Mouse (Mus musculus) thymus, adult 2 months (tissue): ENCODE measurements around the gene Igfbp1. TPM values are rescaled to one million over a fixed set of nuclear protein-coding genes. Genes with fewer than 3 reads are reported as not detected.

Source experiments
- DNase-seq: peaks from one replicate; pipeline ENCODE4 v3.0.0; 2021
- H3K27ac ChIP-seq: fragments of 200-500 bp; 2 replicates; pipeline ENCODE4 v1.5.1; 2012; ENCODE audit warnings: low read length, control low read depth; ENCODE audit not compliant: control insufficient read depth, insufficient read depth
- H3K27me3 ChIP-seq: fragments of 200-500 bp; 2 replicates; pipeline ENCODE4 v1.6.1; 2012; ENCODE audit warnings: mild to moderate bottlenecking, low read length, moderate library complexity, mixed read lengths; ENCODE audit not compliant: control insufficient read depth, insufficient read depth
- H3K36me3 ChIP-seq: fragments of 200-500 bp; 2 replicates; pipeline ENCODE4 v1.6.1; 2012; ENCODE audit warnings: mild to moderate bottlenecking, low read length, moderate library complexity; ENCODE audit not compliant: control insufficient read depth, insufficient read depth
- H3K4me1 ChIP-seq: fragments of 200-500 bp; replicated peaks from 2 replicates; pipeline ENCODE4 v1.6.1; 2012; ENCODE audit warnings: low read length; ENCODE audit not compliant: control insufficient read depth, insufficient read depth
- H3K4me3 ChIP-seq: fragments of 200-500 bp; 2 replicates; pipeline ENCODE4 v1.5.1; 2012; ENCODE audit warnings: mild to moderate bottlenecking, low read length, control low read depth, moderate library complexity; ENCODE audit not compliant: control insufficient read depth, insufficient read depth
- CTCF ChIP-seq: fragments of 200-500 bp; IDR thresholded peaks from 2 replicates; pipeline ENCODE4 v1.5.1; 2012; ENCODE audit warnings: mild to moderate bottlenecking, control low read depth, low read length, moderate library complexity, borderline replicate concordance; ENCODE audit not compliant: control insufficient read depth, poor library complexity, insufficient read depth; ENCODE audit errors: extremely low read depth
- POLR2A ChIP-seq: fragments of 200-500 bp; IDR thresholded peaks from 2 replicates; pipeline ENCODE4 v1.6.1; 2012; ENCODE audit warnings: mild to moderate bottlenecking, low read length, control low read depth, moderate library complexity; ENCODE audit not compliant: control insufficient read depth, poor library complexity, insufficient read depth; ENCODE audit errors: extremely low read depth
- WGBS: fragments of 180-500 bp; shearing (Covaris S2); methylation state at CpG from one replicate; pipeline ENCODE4 v1.1.7; 2018; 5-methylcytosine and 5-hydroxymethylcytosine counted together
- polyA plus RNA-seq: library from polyadenylated mRNA; depleted of rRNA; stranded (reverse); fragments of >200 nt; gene quantifications from 2 replicates; pipeline ENCODE4 v1.2.3, GENCODE M21; 2012

The Igfbp1 gene
- polyA plus RNA-seq, 1 experiment: 0.30 TPM

GRCm38 (mm10) chr11:7226200-7226599, 28.6 kb downstream of the Igfbp1 start:
- H3K27me3 ChIP-seq: no peaks in the 10 kb centered on the region
- DNase-seq: no peak

GRCm38 (mm10) chr11:7226810-7227550, 29.4 kb downstream of the Igfbp1 start:
- Histone ChIP-seq H3K4me3 (no peak overlapping the region), H3K36me3 (no peaks in the 10 kb centered on the region), H3K4me1 (no peaks in the 10 kb centered on the region), H3K27ac (no peak overlapping the region), H3K27me3 (no peaks in the 10 kb centered on the region)
- TF ChIP-seq CTCF: no peak
- no peak for TF ChIP-seq POLR2A
- WGBS: 90% methylated on average over 7 of the region's 7 CpGs
- no peak for DNase-seq

More at GRCm38 (mm10) chr11:7226200-7226599, 28.6 kb downstream of the Igfbp1 start:
- Histone ChIP-seq H3K36me3 (no peaks in the 10 kb centered on the region), H3K4me3 (no peak overlapping the region), H3K27ac (no peak overlapping the region), H3K4me1 (no peaks in the 10 kb centered on the region)
- TF ChIP-seq POLR2A: no peak
- TF ChIP-seq CTCF: no peak
- WGBS: 70% methylated on average over 2 of the region's 2 CpGs

- Histone ChIP-seq H3K4me1 (no peaks in the 10 kb centered on the region), H3K4me3 (no peak overlapping the region), H3K36me3 (no peaks in the 10 kb centered on the region), H3K27me3 (no peaks in the 10 kb centered on the region), H3K27ac (no peak overlapping the region)
- no peak for DNase-seq
- TF ChIP-seq POLR2A: no peak
- TF ChIP-seq CTCF: no peak
- 89% methylated on average over 4 of the region's 4 CpGs for WGBS
These were observed 30.5 kb downstream of the Igfbp1 start for GRCm38 (mm10) chr11:7228107-7228506.

GRCm38 (mm10) chr11:7230000-7230399, 32.4 kb downstream of the Igfbp1 start:
- H3K27ac ChIP-seq: no peak overlapping the region
- H3K4me1 ChIP-seq: no peaks in the 10 kb centered on the region
- no peak overlapping the region for H3K4me3 ChIP-seq
- H3K27me3 ChIP-seq: no peaks in the 10 kb centered on the region
- TF ChIP-seq CTCF: no peak
- TF ChIP-seq POLR2A: no peak
- H3K36me3 ChIP-seq: no peaks in the 10 kb centered on the region
- DNase-seq: no peak
- WGBS: 89% methylated on average over 4 of the region's 4 CpGs

- Histone ChIP-seq H3K27me3 (no peaks in the 10 kb centered on the region), H3K4me1 (no peaks in the 10 kb centered on the region), H3K4me3 (no peak overlapping the region), H3K27ac (no peak overlapping the region), H3K36me3 (no peaks in the 10 kb centered on the region)
- WGBS: 95% methylated on average over 4 of the region's 4 CpGs
- no peak for TF ChIP-seq CTCF
- no peak for TF ChIP-seq POLR2A
- DNase-seq: no peak
These were observed 34.4 kb downstream of the Igfbp1 start for GRCm38 (mm10) chr11:7231958-7232357.

GRCm38 (mm10) chr11:7233333-7233732, 35.8 kb downstream of the Igfbp1 start:
- Histone ChIP-seq H3K4me3 (no peak overlapping the region), H3K36me3 (no peaks in the 10 kb centered on the region)
- 88% methylated on average over 2 of the region's 2 CpGs for WGBS

More at GRCm38 (mm10) chr11:7233333-7233732, 35.8 kb downstream of the Igfbp1 start:
- Histone ChIP-seq H3K27ac (no peak overlapping the region), H3K4me1 (no peaks in the 10 kb centered on the region), H3K27me3 (no peaks in the 10 kb centered on the region)
- no peak for DNase-seq
- TF ChIP-seq CTCF (no peak), POLR2A (no peak)
